Mouse (Mus musculus): ENCODE data around the gene Zc3h12c. TPM values are rescaled to one million over a fixed set of nuclear protein-coding genes. Genes with fewer than 3 reads are reported as not detected.

Gene Zc3h12c
- polyA plus RNA-seq, 1 experiment from 2014 or later: 5.5 TPM

DNA sequence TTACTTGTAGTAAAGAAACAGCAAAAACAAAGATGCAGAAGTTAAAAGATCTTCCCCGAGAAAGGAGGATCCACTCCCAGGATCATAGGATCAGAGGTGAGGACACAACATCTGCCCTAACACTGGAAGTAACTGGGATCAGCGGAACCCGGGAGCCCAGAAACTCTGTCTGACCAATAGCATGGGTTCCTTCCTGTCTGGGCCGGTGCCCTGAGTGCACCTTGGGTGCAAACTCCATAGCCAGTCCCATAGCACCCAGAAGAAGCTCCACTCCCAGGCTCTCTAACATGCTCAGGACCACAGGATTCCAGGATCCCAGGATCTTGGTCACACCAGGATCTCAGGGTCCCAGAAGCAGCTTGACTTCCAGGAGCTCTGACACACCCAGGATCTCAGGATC is 13.0 kb downstream of the Zc3h12c start:
- ATAC-seq (ENCODE audit: low FRiP score, low TSS enrichment): no peak
- H3K36me3 ChIP-seq (ENCODE audit: control insufficient read depth, insufficient read depth, low read length): no peaks in the 10 kb centered on the region

DNA sequence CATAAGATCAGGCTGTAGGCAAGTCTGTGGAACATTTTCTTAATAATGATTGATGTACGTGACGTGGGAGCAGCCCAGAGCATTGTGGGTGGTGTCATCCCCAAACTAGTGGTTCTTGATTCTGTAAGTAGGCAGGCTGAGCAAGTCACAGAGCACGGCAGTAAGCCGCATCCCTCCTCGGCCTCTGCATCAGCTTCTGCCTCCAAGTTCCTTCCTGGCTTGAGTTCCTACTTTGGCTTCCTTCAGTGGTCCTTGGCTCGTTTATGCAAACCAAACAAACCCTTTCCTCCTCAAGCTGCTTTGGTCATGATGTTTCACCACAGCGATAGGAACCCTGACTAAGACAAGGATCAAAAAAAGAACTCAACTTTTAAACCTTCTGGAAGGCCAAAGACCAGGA is 14.1 kb downstream of the Zc3h12c start:
- no peaks in the 10 kb centered on the region for H3K9me3 ChIP-seq (ENCODE audit: control insufficient read depth, low read length)
- no peaks in the 10 kb centered on the region for H3K27me3 ChIP-seq (ENCODE audit: control insufficient read depth, insufficient read depth, low read length)
- no peak overlapping the region for H3K27ac ChIP-seq (ENCODE audit: low read depth, low read length)
- no peak overlapping the region for H3K4me3 ChIP-seq (ENCODE audit: low read length)
- 67% methylated on average over 7 of the region's 7 CpGs for WGBS
- no peaks in the 10 kb centered on the region for H3K36me3 ChIP-seq (ENCODE audit: control insufficient read depth, insufficient read depth, low read length)
- no peak overlapping the region for H3K9ac ChIP-seq (ENCODE audit: low read depth, low read length)
- no peak for ATAC-seq (ENCODE audit: low FRiP score, low TSS enrichment)
- no peak overlapping the region for H3K4me2 ChIP-seq (replicated peaks; ENCODE audit: low read depth, low read length)
- H3K4me1 ChIP-seq (ENCODE audit: control insufficient read depth, insufficient read depth, low read length): no peaks in the 10 kb centered on the region

More for the DNA sequence above, 13.0 kb downstream of the Zc3h12c start:
- H3K27ac ChIP-seq (ENCODE audit: low read depth, low read length): no peak overlapping the region
- H3K4me2 ChIP-seq (replicated peaks; ENCODE audit: low read depth, low read length): no peak overlapping the region
- 79% methylated on average over 4 of the region's 4 CpGs for WGBS
- H3K4me3 ChIP-seq (ENCODE audit: low read length): no peak overlapping the region
- no peaks in the 10 kb centered on the region for H3K9me3 ChIP-seq (ENCODE audit: control insufficient read depth, low read length)
- no peaks in the 10 kb centered on the region for H3K4me1 ChIP-seq (ENCODE audit: control insufficient read depth, insufficient read depth, low read length)
- no peaks in the 10 kb centered on the region for H3K27me3 ChIP-seq (ENCODE audit: control insufficient read depth, insufficient read depth, low read length)
- no peak overlapping the region for H3K9ac ChIP-seq (ENCODE audit: low read depth, low read length)

DNA sequence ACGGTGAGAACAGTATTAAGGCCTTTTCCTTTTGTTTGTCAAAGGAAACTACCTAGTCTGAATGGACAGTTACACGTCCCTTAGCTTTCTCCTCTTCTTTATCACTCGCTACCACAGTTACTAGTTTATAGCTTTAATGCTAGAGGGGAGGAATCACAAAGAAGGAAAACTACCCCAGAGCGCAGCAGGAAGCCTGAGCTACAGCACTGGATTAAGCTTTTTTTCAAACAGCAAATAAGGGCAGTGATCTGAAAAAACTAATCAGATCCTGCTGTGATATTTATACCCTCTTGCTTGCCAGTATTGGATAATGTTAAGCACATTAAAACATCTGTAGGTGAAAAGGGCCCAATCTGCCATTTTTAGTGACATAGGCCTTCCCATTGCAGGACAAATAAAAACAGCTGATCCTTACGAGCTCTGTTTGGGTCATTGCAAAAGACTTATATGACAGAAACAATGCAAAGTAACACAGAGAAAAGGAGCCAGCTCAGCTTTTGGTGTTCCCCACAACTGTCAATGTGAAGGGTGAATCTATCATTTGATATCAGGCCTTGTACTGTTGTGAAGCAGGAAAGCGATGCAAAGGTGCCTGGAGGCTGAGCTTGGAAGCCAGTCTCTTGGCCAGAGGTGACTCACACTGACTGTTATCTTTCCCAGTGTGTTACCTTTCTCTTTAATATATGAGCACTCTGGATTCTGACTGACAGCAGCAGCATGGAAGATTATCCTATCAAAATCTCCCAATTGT is 16.1 kb downstream of the Zc3h12c start:
- H3K36me3 ChIP-seq (ENCODE audit: control insufficient read depth, insufficient read depth, low read length): no peaks in the 10 kb centered on the region
- no peak overlapping the region for H3K4me3 ChIP-seq (ENCODE audit: low read length)
- no peak overlapping the region for H3K9ac ChIP-seq (ENCODE audit: low read depth, low read length)
- 75% methylated on average over 6 of the region's 6 CpGs for WGBS
- H3K27me3 ChIP-seq (ENCODE audit: control insufficient read depth, insufficient read depth, low read length): no peaks in the 10 kb centered on the region
- no peaks in the 10 kb centered on the region for H3K4me1 ChIP-seq (ENCODE audit: control insufficient read depth, insufficient read depth, low read length)
- ATAC-seq (ENCODE audit: low FRiP score, low TSS enrichment): no peak
- H3K9me3 ChIP-seq (ENCODE audit: control insufficient read depth, low read length): no peaks in the 10 kb centered on the region
- H3K4me2 ChIP-seq (replicated peaks; ENCODE audit: low read depth, low read length): no peak overlapping the region
- H3K27ac ChIP-seq (ENCODE audit: low read depth, low read length): no peak overlapping the region

DNA sequence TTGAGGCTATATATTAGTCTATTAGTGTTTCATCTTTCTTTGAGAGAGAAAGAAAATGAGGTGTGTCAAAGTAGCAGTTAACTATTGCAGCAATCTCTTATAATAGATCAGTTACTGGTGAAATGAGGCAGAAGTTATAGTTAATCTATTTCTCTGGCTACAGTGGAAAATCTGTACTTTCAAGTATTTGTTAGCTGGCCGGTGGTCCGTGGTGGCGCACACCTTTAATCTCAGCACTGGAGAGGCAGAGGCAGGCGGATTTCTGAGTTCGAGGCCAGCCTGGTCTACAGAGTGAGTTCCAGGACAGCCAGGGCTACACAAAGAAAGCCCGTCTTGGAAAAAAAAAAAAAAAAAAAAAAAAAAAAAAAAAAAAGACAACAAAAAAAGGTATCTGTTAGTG is 18.6 kb downstream of the Zc3h12c start:
- H3K27ac ChIP-seq (ENCODE audit: low read depth, low read length): no peak overlapping the region
- 92% methylated on average over 6 of the region's 6 CpGs for WGBS

DNA sequence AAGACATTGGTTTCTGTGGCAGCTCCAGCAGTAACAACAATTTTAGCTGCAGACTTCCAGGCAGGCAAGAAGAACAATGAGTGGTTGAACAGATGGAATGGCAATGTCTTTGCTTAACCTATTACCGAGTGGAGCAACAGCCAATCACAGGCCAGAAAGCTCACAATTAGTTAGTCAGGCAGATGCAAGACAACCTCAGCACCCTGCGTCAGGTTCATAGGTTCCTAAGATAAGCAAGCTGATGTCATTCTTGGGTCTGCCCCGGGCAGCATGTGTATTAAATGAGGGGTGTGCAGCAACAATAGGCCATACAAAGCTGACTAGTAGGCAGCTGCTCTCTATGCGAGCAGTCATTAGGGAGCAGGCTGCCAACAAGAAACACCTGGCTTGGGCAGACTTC is 19.1 kb downstream of the Zc3h12c start:
- Histone ChIP-seq H3K4me2 (replicated peaks; ENCODE audit: low read depth, low read length) (no peak overlapping the region), H3K27me3 (ENCODE audit: control insufficient read depth, insufficient read depth, low read length) (no peaks in the 10 kb centered on the region), H3K36me3 (ENCODE audit: control insufficient read depth, insufficient read depth, low read length) (no peaks in the 10 kb centered on the region), H3K4me3 (ENCODE audit: low read length) (no peak overlapping the region), H3K9me3 (ENCODE audit: control insufficient read depth, low read length) (no peaks in the 10 kb centered on the region), H3K4me1 (ENCODE audit: control insufficient read depth, insufficient read depth, low read length) (no peaks in the 10 kb centered on the region), H3K9ac (ENCODE audit: low read depth, low read length) (no peak overlapping the region), H3K27ac (ENCODE audit: low read depth, low read length) (no peak overlapping the region)
- 54% methylated on average over 4 of the region's 4 CpGs for WGBS
- ATAC-seq (ENCODE audit: low FRiP score, low TSS enrichment): peak; percentile 60; the same call in 1 of the 2 replicates

More for the DNA sequence above, 18.6 kb downstream of the Zc3h12c start:
- Histone ChIP-seq H3K9me3 (ENCODE audit: control insufficient read depth, low read length) (no peaks in the 10 kb centered on the region), H3K4me1 (ENCODE audit: control insufficient read depth, insufficient read depth, low read length) (no peaks in the 10 kb centered on the region), H3K27me3 (ENCODE audit: control insufficient read depth, insufficient read depth, low read length) (no peaks in the 10 kb centered on the region), H3K4me3 (ENCODE audit: low read length) (no peak overlapping the region), H3K9ac (ENCODE audit: low read depth, low read length) (no peak overlapping the region), H3K36me3 (ENCODE audit: control insufficient read depth, insufficient read depth, low read length) (no peaks in the 10 kb centered on the region), H3K4me2 (replicated peaks; ENCODE audit: low read depth, low read length) (no peak overlapping the region)
- ATAC-seq (ENCODE audit: low FRiP score, low TSS enrichment): no peak

DNA sequence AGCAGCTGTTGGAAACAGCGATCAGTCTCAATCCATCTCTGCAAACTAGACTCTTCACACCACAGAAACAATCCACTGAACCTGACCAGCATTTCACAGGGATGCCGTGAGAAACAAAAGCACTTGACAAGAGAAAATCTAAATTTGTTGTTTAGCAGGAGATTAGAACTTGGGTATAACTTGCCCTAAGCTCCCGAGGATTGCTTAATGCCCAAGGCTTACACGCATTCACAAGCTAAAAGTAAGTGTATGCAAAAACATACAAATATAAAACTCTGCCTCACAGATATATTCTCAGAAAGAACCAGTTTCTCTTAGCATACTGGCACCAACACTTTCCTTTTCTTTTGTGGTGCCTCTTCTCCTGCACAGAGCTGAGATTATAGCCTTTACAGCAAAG is 19.5 kb downstream of the Zc3h12c start:
- Histone ChIP-seq H3K4me3 (ENCODE audit: low read length) (no peak overlapping the region), H3K4me1 (ENCODE audit: control insufficient read depth, insufficient read depth, low read length) (no peaks in the 10 kb centered on the region), H3K27me3 (ENCODE audit: control insufficient read depth, insufficient read depth, low read length) (no peaks in the 10 kb centered on the region), H3K9me3 (ENCODE audit: control insufficient read depth, low read length) (no peaks in the 10 kb centered on the region), H3K4me2 (replicated peaks; ENCODE audit: low read depth, low read length) (no peak overlapping the region), H3K9ac (ENCODE audit: low read depth, low read length) (no peak overlapping the region), H3K27ac (ENCODE audit: low read depth, low read length) (no peak overlapping the region), H3K36me3 (ENCODE audit: control insufficient read depth, insufficient read depth, low read length) (no peaks in the 10 kb centered on the region)
- 90% methylated on average over 4 of the region's 4 CpGs for WGBS
- no peak for ATAC-seq (ENCODE audit: low FRiP score, low TSS enrichment)

DNA sequence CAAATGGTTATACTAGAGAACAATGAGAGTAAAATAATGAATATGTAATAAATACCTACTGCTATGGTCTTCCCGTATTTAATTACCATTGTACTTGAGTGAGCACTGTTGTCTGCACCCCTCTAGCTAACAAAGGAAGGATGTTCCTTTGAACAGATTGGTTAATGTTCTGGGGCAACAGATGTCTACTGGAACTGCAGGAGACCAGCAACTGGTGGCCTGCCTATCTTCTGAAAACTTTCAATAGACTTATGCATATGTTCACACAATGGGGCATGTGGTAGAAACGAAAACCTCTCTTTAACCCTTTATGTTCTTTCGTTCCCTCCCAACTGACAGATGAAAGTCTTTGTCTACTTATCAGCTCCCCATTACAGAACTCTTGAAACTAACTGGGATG is 20.1 kb downstream of the Zc3h12c start:
- Histone ChIP-seq H3K27me3 (ENCODE audit: control insufficient read depth, insufficient read depth, low read length) (no peaks in the 10 kb centered on the region), H3K27ac (ENCODE audit: low read depth, low read length) (no peak overlapping the region), H3K4me3 (ENCODE audit: low read length) (no peak overlapping the region), H3K9me3 (ENCODE audit: control insufficient read depth, low read length) (no peaks in the 10 kb centered on the region), H3K4me1 (ENCODE audit: control insufficient read depth, insufficient read depth, low read length) (no peaks in the 10 kb centered on the region), H3K9ac (ENCODE audit: low read depth, low read length) (no peak overlapping the region), H3K36me3 (ENCODE audit: control insufficient read depth, insufficient read depth, low read length) (no peaks in the 10 kb centered on the region), H3K4me2 (replicated peaks; ENCODE audit: low read depth, low read length) (no peak overlapping the region)
- 82% methylated on average over 3 of the region's 3 CpGs for WGBS
- ATAC-seq (ENCODE audit: low FRiP score, low TSS enrichment): no peak

DNA sequence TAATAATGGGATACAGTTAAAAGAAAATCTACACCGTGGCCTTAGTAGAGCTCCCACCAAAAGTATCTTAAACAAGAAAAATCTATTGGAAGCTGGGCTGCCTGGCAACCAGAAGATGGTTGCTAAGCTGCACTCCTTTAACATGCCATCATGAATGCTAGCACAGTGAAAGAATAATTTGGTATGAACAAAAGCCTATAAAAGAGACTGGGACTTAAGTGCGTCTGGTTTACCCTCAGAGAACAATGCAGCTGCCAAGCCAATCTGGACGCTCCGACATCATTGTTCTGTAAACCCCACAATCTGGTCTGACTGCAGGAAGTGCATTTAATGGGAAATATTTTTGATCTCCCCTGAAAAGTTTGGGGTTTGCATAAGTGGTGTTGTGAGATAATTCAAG is 22.1 kb downstream of the Zc3h12c start:
- no peaks in the 10 kb centered on the region for H3K9me3 ChIP-seq (ENCODE audit: control insufficient read depth, low read length)
- H3K4me3 ChIP-seq (ENCODE audit: low read length): no peak overlapping the region
- no peaks in the 10 kb centered on the region for H3K4me1 ChIP-seq (ENCODE audit: control insufficient read depth, insufficient read depth, low read length)
- H3K27me3 ChIP-seq (ENCODE audit: control insufficient read depth, insufficient read depth, low read length): no peaks in the 10 kb centered on the region
- WGBS: 81% methylated on average over 4 of the region's 4 CpGs
- no peak overlapping the region for H3K27ac ChIP-seq (ENCODE audit: low read depth, low read length)
- H3K9ac ChIP-seq (ENCODE audit: low read depth, low read length): no peak overlapping the region
- ATAC-seq (ENCODE audit: low FRiP score, low TSS enrichment): no peak
- H3K36me3 ChIP-seq (ENCODE audit: control insufficient read depth, insufficient read depth, low read length): no peaks in the 10 kb centered on the region
- no peak overlapping the region for H3K4me2 ChIP-seq (replicated peaks; ENCODE audit: low read depth, low read length)

DNA sequence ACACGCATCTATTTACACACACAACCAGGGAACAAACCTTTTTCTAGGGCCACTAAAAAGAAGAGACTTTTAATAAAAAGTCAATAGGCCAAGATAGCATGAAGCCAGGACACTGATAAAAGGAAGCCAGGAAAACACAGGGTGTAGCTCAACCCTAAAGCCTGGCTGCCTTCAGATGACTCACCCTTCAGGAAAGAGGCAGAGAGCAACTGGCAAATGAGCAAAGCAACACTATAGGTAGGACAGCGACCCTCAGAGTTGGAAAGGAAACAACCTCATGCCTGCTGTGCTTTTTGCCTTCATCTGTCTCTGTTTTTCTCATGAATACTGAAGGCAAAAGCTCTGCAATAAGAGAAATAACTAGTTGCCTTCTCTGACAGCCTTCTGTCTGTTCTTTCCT is 35.6 kb downstream of the Zc3h12c start:
- no peak overlapping the region for H3K4me2 ChIP-seq (replicated peaks; ENCODE audit: low read depth, low read length)
- H3K4me1 ChIP-seq (ENCODE audit: control insufficient read depth, insufficient read depth, low read length): no peaks in the 10 kb centered on the region
- H3K4me3 ChIP-seq (ENCODE audit: low read length): no peak overlapping the region
- no peaks in the 10 kb centered on the region for H3K36me3 ChIP-seq (ENCODE audit: control insufficient read depth, insufficient read depth, low read length)
- WGBS: 85% methylated on average over 2 of the region's 2 CpGs
- no peaks in the 10 kb centered on the region for H3K27me3 ChIP-seq (ENCODE audit: control insufficient read depth, insufficient read depth, low read length)
- ATAC-seq (ENCODE audit: low FRiP score, low TSS enrichment): no peak
- H3K9ac ChIP-seq (ENCODE audit: low read depth, low read length): no peak overlapping the region
- no peaks in the 10 kb centered on the region for H3K9me3 ChIP-seq (ENCODE audit: control insufficient read depth, low read length)
- no peak overlapping the region for H3K27ac ChIP-seq (ENCODE audit: low read depth, low read length)
